Mouse (Mus musculus): ENCODE data around the gene St3gal4.

The St3gal4 gene

DNA sequence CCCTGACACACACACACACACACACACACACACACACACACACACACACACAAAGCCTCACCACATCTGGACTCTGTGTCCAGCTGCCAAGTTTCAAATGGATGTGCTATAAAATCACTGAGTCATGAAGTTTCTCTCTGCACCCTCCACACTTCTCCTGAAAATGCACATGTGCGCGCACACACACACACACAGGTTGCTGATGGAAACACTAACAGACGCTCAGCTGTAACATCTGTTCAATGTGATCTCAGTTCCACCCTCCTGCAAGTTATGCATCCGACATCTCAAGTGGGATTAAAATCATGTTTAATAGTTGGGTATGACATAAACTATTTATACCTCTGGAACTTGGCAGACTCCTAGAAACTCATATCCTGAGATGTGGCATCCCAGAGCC lies 115.0 kb downstream of the St3gal4 start:
- no peak for DNase-seq (ENCODE audit: low spot score)

- no peak for DNase-seq (ENCODE audit: low spot score)
Measured at GRCm38 (mm10) chr9:34997880-34998865, 120.9 kb downstream of the St3gal4 start.
